15 mouse cellular contexts compared by ENCODE assay signal in genomic region chr15:82348258-82348998, GRCm38 (mm10). TPM values are rescaled to one million over a fixed set of nuclear protein-coding genes. Genes with fewer than 3 reads are reported as not detected.
DNase-seq lines count a peak whose midpoint lies in the region; ATAC-seq and TF ChIP-seq lines count a peak whose summit lies in the region.
"Had no signal": no experiment of that assay in that cellular context is flagged by ENCODE, and none has a peak within 500 bp of the region (broad histone marks: within the 10 kb centered on the region; RNA-seq: fewer than 3 reads in every experiment).

No protein-coding gene starts in this region.

- no peak for TF ChIP-seq CTCF in kidney, postnatal 0 days (IDR thresholded peaks at IDR 0.05; ENCODE audit: low read depth)
- TF ChIP-seq CTCF in MEL (IDR thresholded peaks at IDR 0.05 in 2 of 3, conservative IDR thresholded peaks at IDR 0.05 in 1 of 3; ENCODE audit: control insufficient read depth in 1 of 3, insufficient read depth in 1 of 3, low read depth in 2 of 3, low read length in 3 of 3, poor library complexity in 1 of 3, severe bottlenecking in 1 of 3), result no peak
- no peak for TF ChIP-seq CTCF in liver, embryonic 14.5 days (IDR thresholded peaks at IDR 0.05; ENCODE audit: low read depth)
- TF ChIP-seq CTCF in small intestine, adult 2 months (IDR thresholded peaks at IDR 0.05; ENCODE audit: extremely low read depth, insufficient read length, insufficient replicate concordance, low read depth, low read length), result no peak

- H3K9ac ChIP-seq in kidney, postnatal 0 days (ENCODE audit: low read depth, low read length), result no peak overlapping the region
- no peak overlapping the region for H3K9ac ChIP-seq in MEL (ENCODE audit: control insufficient read depth, low read depth, low read length, poor library complexity, severe bottlenecking)
- H3K9ac ChIP-seq in liver, embryonic 14.5 days (replicated peaks), result peak overlapping the region; percentile 18; the same call in 1 of the 2 replicates
- H3K9ac ChIP-seq: embryonic facial prominence, embryonic 15.5 days; forebrain, embryonic 12.5 days had no signal

- H3K4me2 ChIP-seq in kidney, postnatal 0 days (ENCODE audit: low read length), result no peak overlapping the region
- H3K4me2 ChIP-seq in liver, embryonic 14.5 days (ENCODE audit: low read depth), result peak overlapping the region; percentile 97
- H3K4me2 ChIP-seq: forebrain, embryonic 12.5 days; midbrain, embryonic 11.5 days had no signal

- H3K4me3 ChIP-seq in kidney, postnatal 0 days (replicated peaks; ENCODE audit: low read depth, low read length), result no peak overlapping the region
- H3K4me3 ChIP-seq in MEL (ENCODE audit: control insufficient read depth in 1 of 2, insufficient read depth in 1 of 2, low read depth in 2 of 2, low read length in 2 of 2), result no peak overlapping the region
- no peak overlapping the region for H3K4me3 ChIP-seq in liver, embryonic 14.5 days (ENCODE audit: insufficient read depth in 1 of 2, low read depth in 2 of 2, low read length in 2 of 2)
- peak overlapping the region; percentile 1; the same call in 1 of the 2 replicates for H3K4me3 ChIP-seq in small intestine, adult 2 months (ENCODE audit: low read depth, low read length)
- no peak overlapping the region for H3K4me3 ChIP-seq in midbrain, embryonic 10.5 days
- H3K4me3 ChIP-seq: forebrain, embryonic 12.5 days had no signal

- no peaks in the 10 kb centered on the region for H3K9me3 ChIP-seq in kidney, postnatal 0 days (replicated peaks; ENCODE audit: low read length)
- H3K9me3 ChIP-seq in MEL (replicated peaks; ENCODE audit: insufficient read depth, low read length), result no peaks in the 10 kb centered on the region
- H3K9me3 ChIP-seq in liver, embryonic 14.5 days (ENCODE audit: control insufficient read depth, low read length), result no peaks in the 10 kb centered on the region
- no peaks in the 10 kb centered on the region for H3K9me3 ChIP-seq in midbrain, embryonic 10.5 days (replicated peaks)
- H3K9me3 ChIP-seq: embryonic facial prominence, embryonic 15.5 days; forebrain, embryonic 12.5 days had no signal

- peaks cover 27% of the 10 kb centered on the region for H3K4me1 ChIP-seq in kidney, postnatal 0 days (replicated peaks; ENCODE audit: insufficient read depth, low read length)
- H3K4me1 ChIP-seq in MEL (ENCODE audit: control insufficient read depth in 1 of 2, insufficient read depth in 2 of 2, low read length in 2 of 2), result peaks cover 12 to 63% of the 10 kb centered on the region in 2 experiments
- H3K4me1 ChIP-seq in liver, embryonic 14.5 days (replicated peaks; ENCODE audit: control insufficient read depth in 2 of 2, insufficient read depth in 2 of 2, low read length in 1 of 2), result peaks cover 60 to 75% of the 10 kb centered on the region in 2 experiments
- H3K4me1 ChIP-seq in small intestine, adult 2 months (ENCODE audit: control insufficient read depth, insufficient read depth, insufficient read length, low read length), result peaks cover 30% of the 10 kb centered on the region
- peaks cover 44% of the 10 kb centered on the region for H3K4me1 ChIP-seq in midbrain, embryonic 10.5 days

- no peak for TF ChIP-seq EP300 in MEL (IDR thresholded peaks at IDR 0.05; ENCODE audit: low read depth in 1 of 2, low read length in 2 of 2)
- no peak for TF ChIP-seq EP300 in liver, embryonic 14.5 days (IDR thresholded peaks at IDR 0.05; ENCODE audit: low read depth)

- peaks cover 34% of the 10 kb centered on the region for H3K36me3 ChIP-seq in kidney, postnatal 0 days (ENCODE audit: insufficient read depth, low read length)
- peaks cover 0 to 54% of the 10 kb centered on the region in 2 experiments; a peak in 2 of 4 replicates for H3K36me3 ChIP-seq in MEL (ENCODE audit: control insufficient read depth in 1 of 2, insufficient read depth in 2 of 2, low read length in 2 of 2)
- peaks cover 60% of the 10 kb centered on the region for H3K36me3 ChIP-seq in liver, embryonic 14.5 days (replicated peaks; ENCODE audit: control insufficient read depth, insufficient read depth, low read depth)
- H3K36me3 ChIP-seq in small intestine, adult 2 months (ENCODE audit: control insufficient read depth, insufficient read depth, low read length), result peaks cover 32% of the 10 kb centered on the region
- peaks cover 40% of the 10 kb centered on the region for H3K36me3 ChIP-seq in midbrain, embryonic 10.5 days

- TF ChIP-seq POLR2A in MEL (IDR thresholded peaks at IDR 0.05; ENCODE audit: control insufficient read depth in 1 of 2, insufficient read depth in 1 of 2, low read depth in 1 of 2, low read length in 2 of 2, poor library complexity in 1 of 2), result no peak; a peak in 1 of 4 replicates
- no peak for TF ChIP-seq POLR2A in small intestine, adult 2 months (IDR thresholded peaks at IDR 0.05; ENCODE audit: low read depth, low read length)

- WGBS in kidney, postnatal 0 days, result 83% methylated on average over 8 of the region's 8 CpGs
- WGBS in liver, embryonic 14.5 days (ENCODE audit: insufficient replicate concordance), result 67% methylated on average over 8 of the region's 8 CpGs
- WGBS in small intestine, adult 2 months, result 70% methylated on average over 8 of the region's 8 CpGs
- WGBS in midbrain, embryonic 10.5 days, result 93% methylated on average over 8 of the region's 8 CpGs

- no peak for DNase-seq in kidney, postnatal 0 days (ENCODE audit: low spot score)
- DNase-seq in kidney, postnatal 10 days, result no peak
- peak; percentile 19 for DNase-seq in MEL (ENCODE audit: low read depth, low spot score)
- DNase-seq in liver, embryonic 14.5 days (ENCODE audit: low read depth in 3 of 3, low spot score in 3 of 3), result no peak
- DNase-seq in midbrain, embryonic 10.5 days (ENCODE audit: low spot score), result no peak
- no peak for DNase-seq in thymus, postnatal 0 days (ENCODE audit: low spot score)
- DNase-seq: cerebellum, adult 18-20 months; heart, postnatal 10 days; right cerebral cortex, adult 18-20 months had no signal

- TF ChIP-seq RAD21 in MEL (IDR thresholded peaks at IDR 0.05; ENCODE audit: low read depth, low read length), result no peak

- peaks cover 42% of the 10 kb centered on the region for H3K79me2 ChIP-seq in MEL (ENCODE audit: control insufficient read depth, insufficient read depth, low read length, poor library complexity)

- H3K27ac ChIP-seq in kidney, postnatal 0 days, result peak overlapping the region; percentile 92; the same call in 1 of the 2 replicates
- no peak overlapping the region for H3K27ac ChIP-seq in MEL (ENCODE audit: control insufficient read depth, low read depth, low read length)
- no peak overlapping the region for H3K27ac ChIP-seq in liver, embryonic 14.5 days
- peak overlapping the region; percentile 78 for H3K27ac ChIP-seq in small intestine, adult 2 months (ENCODE audit: insufficient read depth, low read depth, low read length)
- H3K27ac ChIP-seq in midbrain, embryonic 10.5 days (replicated peaks), result no peak overlapping the region
- H3K27ac ChIP-seq: embryonic facial prominence, embryonic 15.5 days; forebrain, embryonic 12.5 days had no signal

- no peak for ATAC-seq in kidney, postnatal 0 days (replicated peaks; ENCODE audit: low FRiP score, low read depth)
- no peak for ATAC-seq in liver, embryonic 14.5 days (ENCODE audit: insufficient read depth)
- ATAC-seq: hindbrain, embryonic 16.5 days; Patski had no signal

- H3K27me3 ChIP-seq in kidney, postnatal 0 days (ENCODE audit: insufficient read depth, low read length), result no peaks in the 10 kb centered on the region
- H3K27me3 ChIP-seq in MEL (ENCODE audit: control insufficient read depth in 1 of 2, insufficient read depth in 2 of 2, low read length in 2 of 2), result no peaks in the 10 kb centered on the region
- H3K27me3 ChIP-seq in liver, embryonic 14.5 days (ENCODE audit: control insufficient read depth, insufficient read depth, low read length), result no peaks in the 10 kb centered on the region
- no peaks in the 10 kb centered on the region for H3K27me3 ChIP-seq in small intestine, adult 2 months (ENCODE audit: control insufficient read depth, insufficient read depth, low read length)
- no peaks in the 10 kb centered on the region for H3K27me3 ChIP-seq in midbrain, embryonic 10.5 days (ENCODE audit: low read depth, poor library complexity, severe bottlenecking)
- H3K27me3 ChIP-seq: embryonic facial prominence, embryonic 15.5 days; forebrain, embryonic 12.5 days; Patski had no signal

RNA-seq across cellular contexts. Expression of gene Ndufa6, which starts 5.7 kb away (rescaled TPM):
- 793 and 923 TPM in 2 replicates for polyA plus RNA-seq in kidney, postnatal 0 days (2015; fragmentation: Nextera tagmentation; extraction: Ambion mirVana)
- 377 and 417 TPM in 2 replicates for total RNA-seq in MEL (2012; rRNA removed)
- 100 to 1,000 TPM in 1 of 2 experiments, not detected in 1; 235 TPM for polyA plus RNA-seq in MEL (2012; ENCODE audit: insufficient read depth in 1 of 2, insufficient read length in 2 of 2, low read depth in 1 of 2, low replicate concordance in 2 of 2, missing spikeins in 1 of 2)
- polyA plus RNA-seq in liver, embryonic 14.5 days (2012; rRNA removed), result 152 and 288 TPM in 2 replicates
- polyA plus RNA-seq in liver, embryonic 14.5 days (2014; fragmentation: Nextera tagmentation; extraction: Ambion mirVana), result 435 and 447 TPM in 2 replicates
- 410 and 669 TPM in 2 replicates for polyA plus RNA-seq in small intestine, adult 2 months (2012; rRNA removed)
- 258 and 270 TPM in 2 replicates for polyA plus RNA-seq in midbrain, embryonic 10.5 days (2016; fragmentation: Nextera tagmentation; extraction: Ambion mirVana)
- 488 and 492 TPM in 2 replicates for polyA plus RNA-seq in thymus, postnatal 0 days (2015; fragmentation: Nextera tagmentation; extraction: Ambion mirVana)

RNA-seq across cellular contexts. Expression of gene Smdt1, which starts 9.7 kb away (rescaled TPM):
- polyA plus RNA-seq in kidney, postnatal 0 days (2015; fragmentation: Nextera tagmentation; extraction: Ambion mirVana), result 375 and 378 TPM in 2 replicates
- 111 and 132 TPM in 2 replicates for total RNA-seq in MEL (2012; rRNA removed)
- 100 to 1,000 TPM in 1 of 2 experiments, not detected in 1; 159 TPM for polyA plus RNA-seq in MEL (2012; ENCODE audit: insufficient read depth in 1 of 2, insufficient read length in 2 of 2, low read depth in 1 of 2, low replicate concordance in 2 of 2, missing spikeins in 1 of 2)
- 109 and 121 TPM in 2 replicates for polyA plus RNA-seq in liver, embryonic 14.5 days (2012; rRNA removed)
- polyA plus RNA-seq in liver, embryonic 14.5 days (2014; fragmentation: Nextera tagmentation; extraction: Ambion mirVana), result 165 and 178 TPM in 2 replicates
- polyA plus RNA-seq in small intestine, adult 2 months (2012; rRNA removed), result 200 and 394 TPM in 2 replicates
- polyA plus RNA-seq in midbrain, embryonic 10.5 days (2016; fragmentation: Nextera tagmentation; extraction: Ambion mirVana), result 253 and 265 TPM in 2 replicates
- 317 and 322 TPM in 2 replicates for polyA plus RNA-seq in thymus, postnatal 0 days (2015; fragmentation: Nextera tagmentation; extraction: Ambion mirVana)

RNA-seq across cellular contexts. Expression of gene Pheta2, which starts 9.7 kb away (rescaled TPM):
- polyA plus RNA-seq in kidney, postnatal 0 days (2015; fragmentation: Nextera tagmentation; extraction: Ambion mirVana), result 7.4 and 8.4 TPM in 2 replicates
- 25.1 and 34.9 TPM in 2 replicates for total RNA-seq in MEL (2012; rRNA removed)
- 10 to 100 TPM in 1 of 2 experiments, not detected in 1; 39.3 TPM for polyA plus RNA-seq in MEL (2012; ENCODE audit: insufficient read depth in 1 of 2, insufficient read length in 2 of 2, low read depth in 1 of 2, low replicate concordance in 2 of 2, missing spikeins in 1 of 2)
- polyA plus RNA-seq in liver, embryonic 14.5 days (2012; rRNA removed), result 22.1 and 24.8 TPM in 2 replicates
- 18.7 and 22.5 TPM in 2 replicates for polyA plus RNA-seq in liver, embryonic 14.5 days (2014; fragmentation: Nextera tagmentation; extraction: Ambion mirVana)
- polyA plus RNA-seq in small intestine, adult 2 months (2012; rRNA removed), result 0.42 and 0.56 TPM in 2 replicates
- 4.2 and 5.4 TPM in 2 replicates for polyA plus RNA-seq in midbrain, embryonic 10.5 days (2016; fragmentation: Nextera tagmentation; extraction: Ambion mirVana)
- 12.5 and 14.2 TPM in 2 replicates for polyA plus RNA-seq in thymus, postnatal 0 days (2015; fragmentation: Nextera tagmentation; extraction: Ambion mirVana)

RNA-seq across cellular contexts. Expression of gene Naga, which starts 9.7 kb away (rescaled TPM):
- polyA plus RNA-seq in kidney, postnatal 0 days (2015; fragmentation: Nextera tagmentation; extraction: Ambion mirVana), result 95.0 and 101 TPM in 2 replicates
- 23.9 and 26.4 TPM in 2 replicates for total RNA-seq in MEL (2012; rRNA removed)
- polyA plus RNA-seq in MEL (2012; ENCODE audit: insufficient read depth in 1 of 2, insufficient read length in 2 of 2, low read depth in 1 of 2, low replicate concordance in 2 of 2, missing spikeins in 1 of 2), result 10 to 100 TPM in 1 of 2 experiments, not detected in 1; 59.5 TPM
- 47.7 and 52.9 TPM in 2 replicates for polyA plus RNA-seq in liver, embryonic 14.5 days (2012; rRNA removed)
- polyA plus RNA-seq in liver, embryonic 14.5 days (2014; fragmentation: Nextera tagmentation; extraction: Ambion mirVana), result 34.2 and 43.3 TPM in 2 replicates
- polyA plus RNA-seq in small intestine, adult 2 months (2012; rRNA removed), result 83.2 and 196 TPM in 2 replicates
- 22.4 and 27.2 TPM in 2 replicates for polyA plus RNA-seq in midbrain, embryonic 10.5 days (2016; fragmentation: Nextera tagmentation; extraction: Ambion mirVana)
- polyA plus RNA-seq in thymus, postnatal 0 days (2015; fragmentation: Nextera tagmentation; extraction: Ambion mirVana), result 35.9 and 38.4 TPM in 2 replicates

RNA-seq across cellular contexts. Expression of gene Cyp2d22, which starts 31.6 kb away (rescaled TPM):
- polyA plus RNA-seq in kidney, postnatal 0 days (2015; fragmentation: Nextera tagmentation; extraction: Ambion mirVana), result 12.8 and 16.7 TPM in 2 replicates
- total RNA-seq in MEL (2012; rRNA removed), result not detected in 2 replicates
- polyA plus RNA-seq in MEL (2012; ENCODE audit: insufficient read depth in 1 of 2, insufficient read length in 2 of 2, low read depth in 1 of 2, low replicate concordance in 2 of 2, missing spikeins in 1 of 2), result under 1 TPM in 1 of 2 experiments, not detected in 1; 0.10 TPM
- 14.9 and 15.5 TPM in 2 replicates for polyA plus RNA-seq in liver, embryonic 14.5 days (2012; rRNA removed)
- 8.4 and 10.0 TPM in 2 replicates for polyA plus RNA-seq in liver, embryonic 14.5 days (2014; fragmentation: Nextera tagmentation; extraction: Ambion mirVana)
- polyA plus RNA-seq in small intestine, adult 2 months (2012; rRNA removed), result 18.5 and 67.5 TPM in 2 replicates
- 2.8 and 4.5 TPM in 2 replicates for polyA plus RNA-seq in midbrain, embryonic 10.5 days (2016; fragmentation: Nextera tagmentation; extraction: Ambion mirVana)
- 1.8 and 2.7 TPM in 2 replicates for polyA plus RNA-seq in thymus, postnatal 0 days (2015; fragmentation: Nextera tagmentation; extraction: Ambion mirVana)

Comparison
In these comparisons a context has a peak if more than half of its experiments do, and no peak if none do; other contexts are left out.
1. H3K27ac ChIP-seq: peak in kidney, postnatal 0 days (single experiment) and small intestine, adult 2 months (single experiment); none in MEL (single experiment), liver, embryonic 14.5 days (single experiment) and midbrain, embryonic 10.5 days (single experiment).